Mouse (Mus musculus) liver, postnatal 0 days (tissue): ENCODE data around the gene Sgms1. TPM values are rescaled to one million over a fixed set of nuclear protein-coding genes. Genes with fewer than 3 reads are reported as not detected.

ENCODE experiments used
- ATAC-seq: fragments of 200-750 bp; cut with Nextera tagmentation; 2 replicates; pipeline ENCODE4 v1.8.0; 2017; ENCODE audit warnings: mild to moderate bottlenecking, moderate library complexity
- DNase-seq: peaks from one replicate; pipeline ENCODE4 v3.0.0-alpha.2; 2016
- H3K27ac ChIP-seq: fragments of 300-500 bp; sonication (generic); 2 replicates; pipeline ENCODE4 v1.5.1; 2014; ENCODE audit warnings: antibody characterized with exemption, moderate library complexity, mild to moderate bottlenecking, low read depth
- H3K27me3 ChIP-seq: fragments of 300-500 bp; sonication (generic); 2 replicates; pipeline ENCODE4 v1.6.1; 2014; ENCODE audit warnings: low read length, control low read depth, mixed read lengths; ENCODE audit not compliant: insufficient read depth
- H3K36me3 ChIP-seq: fragments of 300-500 bp; sonication (generic); replicated peaks from 2 replicates; pipeline ENCODE4 v1.6.1; 2014; ENCODE audit warnings: mild to moderate bottlenecking, control low read depth, low read length, moderate library complexity, mixed read lengths; ENCODE audit not compliant: insufficient read depth
- H3K4me1 ChIP-seq: fragments of 300-500 bp; sonication (generic); 2 replicates; pipeline ENCODE4 v1.6.1; 2014; ENCODE audit warnings: antibody characterized with exemption, mild to moderate bottlenecking, control low read depth; ENCODE audit not compliant: insufficient read depth
- H3K4me2 ChIP-seq: fragments of 300-500 bp; sonication (generic); 2 replicates; pipeline ENCODE4 v1.6.1; 2014; ENCODE audit warnings: low read depth, mild to moderate bottlenecking, low read length, moderate library complexity, mixed read lengths
- H3K4me3 ChIP-seq: fragments of 300-500 bp; sonication (generic); 2 replicates; pipeline ENCODE4 v1.5.1; 2014; ENCODE audit warnings: low read depth, low read length
- H3K9ac ChIP-seq: fragments of 300-500 bp; sonication (generic); replicated peaks from 2 replicates; pipeline ENCODE4 v1.6.1; 2014; ENCODE audit warnings: mild to moderate bottlenecking, moderate library complexity
- H3K9me3 ChIP-seq: fragments of 300-500 bp; sonication (generic); 2 replicates; pipeline ENCODE4 v1.6.1; 2016; ENCODE audit warnings: mild to moderate bottlenecking, control low read depth, low read length, mixed read lengths
- CTCF ChIP-seq: sonication (generic); IDR thresholded peaks from 2 replicates; pipeline ENCODE4 v1.5.1; 2016; ENCODE audit warnings: antibody characterized with exemption, low read depth
- EP300 ChIP-seq: IDR thresholded peaks from 2 replicates; pipeline ENCODE4 v1.6.1; 2016; ENCODE audit warnings: antibody characterized with exemption, low read depth, mild to moderate bottlenecking
- WGBS: fragments of 180-500 bp; shearing (Covaris S2); extraction: QIAGEN DNeasy Blood & Tissue Kit; methylation state at CpG from one replicate; pipeline ENCODE4 v1.1.7; 2014; ENCODE audit not compliant: insufficient replicate concordance; 5-methylcytosine and 5-hydroxymethylcytosine counted together
- polyA plus RNA-seq: library from polyadenylated mRNA; unstranded; fragments of >200 nt; fragmentation: Nextera tagmentation; extraction: Ambion mirVana; gene quantifications from 2 replicates; pipeline ENCODE4 v1.2.1, GENCODE M21; 2015

The Sgms1 gene
- polyA plus RNA-seq, 1 experiment from 2014 or later = 16.0 TPM

DNA sequence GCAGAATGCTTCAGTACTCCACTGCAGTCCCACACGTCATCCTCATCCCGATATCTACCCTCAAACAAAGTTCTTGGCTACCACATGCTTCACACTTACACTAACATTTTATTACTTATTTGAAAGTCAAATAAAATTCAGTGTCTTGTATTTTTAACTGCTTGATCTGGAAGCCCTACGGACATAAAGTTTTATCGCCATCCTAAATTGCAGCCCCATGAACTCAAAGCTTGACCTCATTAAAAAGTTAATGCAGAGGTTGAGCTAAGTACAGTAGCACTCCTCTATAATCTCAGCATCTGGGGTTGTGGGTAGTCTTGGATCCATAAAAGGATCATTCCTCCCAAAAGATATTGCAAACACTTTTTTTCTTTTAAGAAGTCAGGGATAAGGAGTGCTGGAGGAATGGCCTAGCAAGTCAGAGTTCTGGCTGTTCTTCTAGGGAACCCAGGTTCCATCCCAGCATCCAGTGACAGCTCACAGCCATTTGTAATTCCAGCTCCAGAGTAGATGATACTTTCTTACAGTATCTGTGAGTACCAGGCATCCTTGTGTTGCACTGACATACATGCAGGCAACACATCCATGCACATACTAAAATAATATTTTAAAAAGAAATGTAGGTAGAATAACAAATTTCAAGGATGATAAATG, 3.7 kb upstream of the Sgms1 start:
- DNase-seq (no peak), ATAC-seq (no peak)
- Histone ChIP-seq H3K36me3 (no peaks in the 10 kb centered on the region), H3K27me3 (peaks cover 6% of the 10 kb centered on the region; the same call in 1 of the 2 replicates), H3K27ac (no peak overlapping the region), H3K9me3 (no peaks in the 10 kb centered on the region), H3K4me2 (no peak overlapping the region), H3K4me3 (no peak overlapping the region), H3K9ac (no peak overlapping the region), H3K4me1 (peaks cover 13% of the 10 kb centered on the region)
- WGBS = 88% methylated on average over 4 of the region's 4 CpGs
- TF ChIP-seq EP300 = no peak
- TF ChIP-seq CTCF = no peak

DNA sequence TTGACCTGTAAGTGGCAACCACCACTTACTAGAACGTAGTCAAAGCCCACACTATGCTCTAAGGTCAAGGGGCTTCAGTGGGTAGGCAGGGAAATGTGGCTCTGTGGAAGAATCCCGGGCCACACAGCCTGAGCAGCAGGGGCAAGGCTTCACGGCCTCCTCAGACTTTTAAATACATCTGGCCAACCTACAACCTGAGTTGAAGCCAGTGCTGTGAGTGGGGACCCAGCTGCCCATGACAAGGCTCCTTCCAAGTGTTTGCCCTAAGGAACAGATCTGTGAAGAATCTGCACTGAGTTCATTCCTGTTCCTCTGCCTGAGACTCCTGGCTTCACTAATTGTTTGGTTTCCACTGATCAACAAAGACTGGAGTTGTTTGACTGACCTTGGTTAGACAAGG, 1.9 kb upstream of the Sgms1 start:
- H3K4me2 ChIP-seq = no peak overlapping the region
- 82% methylated on average over 3 of the region's 3 CpGs for WGBS
- H3K4me3 ChIP-seq = no peak overlapping the region
- H3K36me3 ChIP-seq = no peaks in the 10 kb centered on the region
- no peak for TF ChIP-seq CTCF
- TF ChIP-seq EP300 = no peak
- H3K27ac ChIP-seq = no peak overlapping the region
- H3K4me1 ChIP-seq = peaks cover 19% of the 10 kb centered on the region
- no peaks in the 10 kb centered on the region for H3K9me3 ChIP-seq
- DNase-seq = no peak
- H3K27me3 ChIP-seq = peaks cover 13% of the 10 kb centered on the region; the same call in 1 of the 2 replicates
- H3K9ac ChIP-seq = no peak overlapping the region
- no peak for ATAC-seq

DNA sequence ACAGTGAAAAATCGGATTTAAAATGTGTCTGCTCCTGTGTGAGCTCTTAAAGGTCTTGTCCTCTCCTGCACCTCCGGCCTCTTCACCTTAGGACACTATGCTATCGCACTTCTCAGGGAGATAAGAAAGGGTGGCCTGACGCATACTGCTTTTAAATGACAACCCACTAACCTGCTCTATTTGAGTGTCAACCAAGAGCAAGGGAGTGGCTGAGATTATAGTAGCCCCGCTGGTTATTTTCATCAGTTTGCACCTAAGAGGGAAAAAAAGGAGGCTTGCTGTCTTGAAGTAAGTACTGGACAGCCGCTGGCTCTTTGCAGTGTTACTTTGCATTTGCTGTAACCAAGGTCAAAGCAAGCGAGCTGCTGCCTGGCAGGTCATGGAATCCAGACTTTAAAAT, 602 bp upstream of the Sgms1 start:
- Histone ChIP-seq H3K27ac (no peak overlapping the region), H3K9me3 (no peaks in the 10 kb centered on the region), H3K36me3 (no peaks in the 10 kb centered on the region), H3K4me2 (peak overlapping the region; percentile 97), H3K4me1 (peaks cover 19% of the 10 kb centered on the region), H3K9ac (peak overlapping the region; percentile 79; the same call in 1 of the 2 replicates), H3K27me3 (peaks cover 13% of the 10 kb centered on the region; the same call in 1 of the 2 replicates), H3K4me3 (peak overlapping the region; percentile 82)
- TF ChIP-seq CTCF (no peak), EP300 (no peak)
- ATAC-seq = no peak
- WGBS = 53% methylated on average over 7 of the region's 7 CpGs
- DNase-seq = no peak

DNA sequence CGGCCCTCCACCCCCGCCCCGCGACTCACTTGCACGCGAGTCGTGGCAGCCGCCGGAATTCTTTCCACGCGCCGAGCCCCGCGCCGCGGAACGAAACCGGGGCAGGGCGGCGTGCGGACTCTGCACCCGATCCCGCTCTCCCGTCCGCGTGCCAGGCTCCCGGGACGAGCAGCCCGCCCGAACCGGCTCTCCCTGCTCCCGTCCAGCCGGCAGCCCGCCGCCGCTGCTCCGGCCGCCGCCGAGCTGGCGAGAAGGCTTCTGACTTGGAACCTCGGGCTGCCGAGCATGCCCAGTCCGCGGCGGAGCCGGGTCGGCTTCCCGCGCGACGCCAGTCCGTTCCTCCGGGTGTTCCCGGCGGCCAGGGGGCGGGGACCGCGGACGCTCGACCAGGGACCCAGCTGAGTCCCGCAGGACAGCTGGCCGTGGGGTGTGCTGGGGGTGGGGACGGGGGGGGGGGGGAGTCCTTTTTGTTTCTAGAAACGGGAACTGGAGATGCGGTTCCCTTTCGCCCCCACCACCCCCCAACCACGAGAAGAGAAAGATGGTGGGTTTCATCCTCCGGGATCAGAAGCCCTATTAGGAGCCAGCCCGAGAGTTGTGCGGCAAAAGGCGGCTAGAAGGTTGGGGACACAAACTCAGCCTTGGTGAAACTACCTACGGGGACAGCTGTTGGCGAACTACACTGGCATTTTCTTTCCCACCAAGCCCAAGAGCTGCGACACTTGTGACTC, 1.2 kb downstream of the Sgms1 start:
- Histone ChIP-seq H3K4me2 (peak overlapping the region; percentile 97), H3K36me3 (no peaks in the 10 kb centered on the region), H3K9me3 (no peaks in the 10 kb centered on the region), H3K4me1 (peaks cover 19% of the 10 kb centered on the region), H3K4me3 (peak overlapping the region; percentile 82), H3K27ac (peak overlapping the region; percentile 93), H3K9ac (peak overlapping the region; percentile 79), H3K27me3 (peaks cover 13% of the 10 kb centered on the region; the same call in 1 of the 2 replicates)
- TF ChIP-seq EP300 = no peak
- no peak for TF ChIP-seq CTCF
- WGBS = under 1% methylated on average over 71 of the region's 75 CpGs
- ATAC-seq (peak; percentile 87), DNase-seq (peak; percentile 91)

DNA sequence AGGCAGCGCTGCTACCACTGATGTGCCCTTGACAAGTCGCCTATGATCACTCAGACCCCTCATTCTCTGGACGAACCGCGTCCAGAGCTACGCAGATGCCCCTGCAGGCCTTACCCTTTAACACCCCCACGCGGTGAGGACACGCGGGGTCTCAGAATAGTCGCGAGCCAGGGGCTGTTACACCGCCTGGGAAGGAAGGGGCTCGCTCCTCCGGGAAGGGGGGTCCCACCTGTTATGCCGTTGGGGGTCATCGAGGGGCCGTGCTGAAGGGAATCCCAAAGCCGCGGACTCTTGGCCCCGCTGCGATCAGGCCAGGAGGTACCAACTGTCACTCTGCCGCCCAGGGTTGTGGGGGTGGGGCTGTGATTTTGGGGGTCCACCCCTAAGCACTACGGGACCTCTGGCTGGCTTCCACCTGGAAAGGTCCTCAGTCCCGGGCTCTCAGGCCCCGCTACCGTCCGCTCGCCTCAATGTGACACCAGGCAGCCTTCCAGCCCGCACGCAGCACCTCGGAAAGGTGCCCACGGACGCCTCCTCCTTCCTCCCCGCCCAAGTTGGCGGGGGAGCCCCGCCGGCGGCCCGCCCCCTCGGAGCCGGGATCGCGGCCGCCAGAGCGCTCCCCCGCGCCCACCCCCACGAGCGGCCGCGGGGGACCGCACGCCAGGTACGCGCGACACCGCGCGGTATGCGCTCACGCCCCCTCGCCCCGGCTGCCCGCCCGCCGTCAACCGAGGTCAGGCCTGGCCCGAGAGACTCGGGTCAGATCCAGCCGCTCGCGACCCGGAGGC, 1.9 kb downstream of the Sgms1 start:
- no peak for TF ChIP-seq EP300
- TF ChIP-seq CTCF = peak; percentile 39
- Histone ChIP-seq H3K27me3 (peaks cover 13% of the 10 kb centered on the region; the same call in 1 of the 2 replicates), H3K27ac (peak overlapping the region; percentile 93), H3K4me2 (peak overlapping the region; percentile 97), H3K36me3 (no peaks in the 10 kb centered on the region), H3K9ac (peak overlapping the region; percentile 79), H3K9me3 (no peaks in the 10 kb centered on the region), H3K4me3 (peak overlapping the region; percentile 82), H3K4me1 (peaks cover 19% of the 10 kb centered on the region)
- DNase-seq = peak; percentile 46
- WGBS = under 1% methylated on average over 45 of the region's 74 CpGs
- ATAC-seq = peak; percentile 31
